Mouse (Mus musculus) liver, embryonic 14 days (tissue): ENCODE results near the gene Ccdc149. TPM values are rescaled to one million over a fixed set of nuclear protein-coding genes. Genes with fewer than 3 reads are reported as not detected.

Source experiments
- polyA plus RNA-seq: library from polyadenylated mRNA; depleted of rRNA; stranded (reverse); fragments of >200 nt; gene quantifications from 2 replicates; pipeline ENCODE4 v1.2.3, GENCODE M21; 2012; rRNA removed

Ccdc149 gene
- 0.36 and 0.45 TPM in 2 replicates for polyA plus RNA-seq

DNA sequence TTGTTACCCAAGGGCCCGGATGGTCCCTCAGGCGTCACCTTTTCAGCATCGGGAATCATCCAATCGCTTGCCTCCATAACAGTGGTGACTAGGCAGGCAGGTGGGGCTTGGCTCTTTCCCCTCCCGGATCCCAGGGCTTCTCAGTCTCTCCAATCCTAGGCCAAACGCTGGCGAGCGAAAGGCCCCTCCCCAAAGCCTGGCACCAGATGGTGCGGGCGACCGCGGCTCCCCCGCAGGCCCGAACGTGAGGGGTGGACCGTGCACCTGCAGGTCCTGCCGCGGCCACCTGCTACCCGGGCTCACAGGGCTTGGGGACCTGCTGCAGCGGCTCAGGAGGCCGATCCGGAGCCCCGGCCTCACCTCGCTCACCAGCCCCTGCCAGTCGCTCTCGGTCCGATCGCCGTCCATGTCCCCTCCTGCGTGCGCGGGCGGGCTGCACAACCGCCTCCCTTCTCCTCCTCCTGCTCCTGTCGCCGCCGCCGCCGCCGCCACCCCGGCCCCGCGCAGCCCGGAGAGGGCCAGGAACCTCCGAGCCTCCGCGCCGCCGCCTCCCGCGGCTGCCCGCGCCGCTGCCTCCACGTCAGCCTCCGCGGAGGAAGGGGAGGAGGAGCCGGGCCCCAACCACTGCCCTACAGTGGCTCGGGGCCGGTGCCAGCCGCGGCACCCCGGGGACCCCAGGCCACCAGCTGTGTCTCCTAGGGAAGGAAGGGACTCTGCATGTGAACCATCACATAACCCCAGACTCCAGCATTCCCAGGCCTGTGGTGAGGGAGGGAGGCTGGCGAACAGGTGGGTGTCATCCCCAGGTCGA is at the start of gene Ccdc149:
Ccdc149 (minus strand) TSS at position 531 of the 811 bp plus-strand sequence.

DNA sequence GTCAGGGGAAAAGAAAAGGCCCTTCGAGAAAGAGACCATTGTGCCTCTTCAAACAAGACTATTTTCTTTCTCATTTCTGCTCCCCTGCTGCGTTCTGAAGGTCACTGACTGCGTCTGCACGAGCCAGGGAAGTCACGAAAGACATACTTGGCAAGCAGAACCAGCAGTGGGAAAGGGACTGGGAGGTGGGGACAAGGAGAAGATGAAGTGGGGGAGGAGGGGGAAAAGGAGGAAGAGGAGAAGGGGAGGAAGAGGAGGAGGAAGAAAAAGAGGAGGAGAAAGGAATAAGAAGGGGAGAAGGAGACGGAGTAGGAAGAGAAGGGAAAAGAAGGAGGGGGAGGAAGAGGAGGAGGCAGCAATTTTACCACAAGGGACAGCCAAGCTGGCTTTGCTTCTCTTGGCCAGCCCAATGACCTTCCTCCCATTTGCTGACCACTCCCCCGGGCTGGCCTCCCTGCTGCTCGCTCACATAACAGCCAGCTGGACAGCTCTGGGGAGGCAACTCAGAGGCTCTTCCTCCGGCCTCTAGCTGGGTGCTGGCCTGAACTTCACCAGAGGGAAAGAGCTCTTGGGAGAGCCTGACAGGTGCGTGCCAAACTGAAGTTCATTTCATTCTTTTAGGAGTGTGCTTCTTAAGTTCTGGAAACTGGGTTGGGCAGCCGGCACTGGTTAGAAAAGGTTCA is 107.7 kb downstream of the Ccdc149 start, which contains the start of gene Sod3:
Sod3 (plus strand) TSS at position 324 of the 683 bp plus-strand sequence.

Other genes with a start within 250 kb of the Ccdc149 start
- 2.2 and 2.8 TPM in 2 replicates for gene Sod3, start 107.7 kb downstream of the Ccdc149 start, polyA plus RNA-seq
- gene Lgi2, start 94.9 kb upstream of the Ccdc149 start, polyA plus RNA-seq: 0.32 and 0.43 TPM in 2 replicates
- gene Sepsecs, start 198.2 kb upstream of the Ccdc149 start, polyA plus RNA-seq: 5.8 and 7.1 TPM in 2 replicates